Mouse (Mus musculus) E14TG2a.4 (cell line): ENCODE data around the gene Bcl9l.

ENCODE experiments used
- CTCF ChIP-seq: conservative IDR thresholded peaks from 2 replicates; pipeline ENCODE4 v1.5.1; 2014; ENCODE audit warnings: low read length
- NANOG ChIP-seq: IDR thresholded peaks from 2 replicates; pipeline ENCODE4 v1.6.1; 2014; ENCODE audit warnings: borderline replicate concordance, low read length, mixed read lengths

DNA sequence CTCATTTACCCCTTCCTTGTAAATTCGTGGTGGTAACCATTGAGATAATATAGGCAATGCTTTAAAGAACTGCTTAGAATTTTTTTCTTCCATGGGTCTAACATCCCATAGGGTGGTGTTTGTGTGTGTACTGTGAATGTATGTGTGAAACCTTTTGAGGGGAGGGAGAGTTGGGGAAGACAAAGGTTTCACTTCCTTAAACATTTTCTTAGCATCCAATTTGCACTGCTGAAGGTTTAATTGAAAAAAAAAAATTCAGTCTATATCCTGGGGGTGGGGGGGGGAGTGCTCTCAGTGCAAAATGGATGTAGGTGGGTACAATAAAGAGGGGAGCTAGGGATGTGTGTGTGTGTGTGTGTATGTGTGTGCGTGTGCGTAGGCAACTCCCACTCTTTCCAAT, 513 bp upstream of the Bcl9l start:
- TF ChIP-seq CTCF: no peak
- no peak for TF ChIP-seq NANOG
